Mouse (Mus musculus) liver, embryonic 14.5 days (tissue): ENCODE data around the gene Cops8. TPM values are rescaled to one million over a fixed set of nuclear protein-coding genes. Genes with fewer than 3 reads are reported as not detected.
A peak's percentile ranks its signal among the peaks of the same experiment; 100 is the strongest.

Source experiments
- ATAC-seq: fragments of 200-750 bp; cut with Nextera tagmentation; 2 replicates; pipeline ENCODE4 v1.8.0; 2017; ENCODE audit warnings: moderate number of reproducible peaks, mild to moderate bottlenecking, moderate library complexity; ENCODE audit not compliant: insufficient read depth
- DNase-seq, 3 experiments: peaks; one replicate each; pipeline ENCODE4 v3.0.0-alpha.2; 2012 to 2013; ENCODE audit warnings: low read depth in 3 of 3, low spot score in 3 of 3
- H3K27ac ChIP-seq: fragments of 300-500 bp; sonication (generic); 2 replicates; pipeline ENCODE4 v1.5.1; 2014; ENCODE audit warnings: moderate library complexity, mild to moderate bottlenecking, control low read depth, inconsistent platforms
- H3K27me3 ChIP-seq: fragments of 300-500 bp; sonication (generic); 2 replicates; pipeline ENCODE4 v1.6.1; 2014; ENCODE audit warnings: mild to moderate bottlenecking, low read length, moderate library complexity; ENCODE audit not compliant: control insufficient read depth, insufficient read depth
- H3K36me3 ChIP-seq: fragments of 300-500 bp; sonication (generic); replicated peaks from 2 replicates; pipeline ENCODE4 v1.6.1; 2014; ENCODE audit warnings: low read depth; ENCODE audit not compliant: control insufficient read depth, insufficient read depth
- H3K4me1 ChIP-seq, 2 experiments: fragments of 200-500 bp in 1 of 2; fragments of 300-500 bp in 1 of 2; sonication (generic) in 1 of 2; replicated peaks; 2 replicates each; pipeline ENCODE4 v1.6.1; 2012 to 2014; ENCODE audit warnings: antibody characterized with exemption in 1 of 2, inconsistent platforms in 1 of 2, low read length in 1 of 2; ENCODE audit not compliant: control insufficient read depth in 2 of 2, insufficient read depth in 2 of 2
- H3K4me2 ChIP-seq: fragments of 300-500 bp; sonication (generic); 2 replicates; pipeline ENCODE4 v1.6.1; 2014; ENCODE audit warnings: low read depth, mild to moderate bottlenecking, control low read depth, moderate library complexity
- H3K4me3 ChIP-seq, 2 experiments: fragments of 200-500 bp in 1 of 2; fragments of 300-500 bp in 1 of 2; sonication (generic) in 1 of 2; 2 replicates each; pipeline ENCODE4 v1.5.1; 2012 to 2014; ENCODE audit warnings: low read depth in 2 of 2, low read length in 2 of 2, mild to moderate bottlenecking in 2 of 2, control low read depth in 1 of 2, inconsistent platforms in 1 of 2, moderate library complexity in 1 of 2; ENCODE audit not compliant: insufficient read depth in 1 of 2
- H3K9ac ChIP-seq: fragments of 300-500 bp; sonication (generic); replicated peaks from 2 replicates; pipeline ENCODE4 v1.6.1; 2014; ENCODE audit warnings: mild to moderate bottlenecking, control low read depth, moderate library complexity
- H3K9me3 ChIP-seq: fragments of 300-500 bp; sonication (generic); 2 replicates; pipeline ENCODE4 v1.6.1; 2016; ENCODE audit warnings: low read length, mixed read lengths; ENCODE audit not compliant: control insufficient read depth
- CTCF ChIP-seq: IDR thresholded peaks from 2 replicates; pipeline ENCODE4 v1.5.1; 2016; ENCODE audit warnings: antibody characterized with exemption, low read depth, control low read depth
- EP300 ChIP-seq: IDR thresholded peaks from 2 replicates; pipeline ENCODE4 v1.6.1; 2016; ENCODE audit warnings: antibody characterized with exemption, low read depth
- WGBS: fragments of 180-500 bp; shearing (Covaris S2); extraction: QIAGEN DNeasy Blood & Tissue Kit; methylation state at CpG from one replicate; pipeline ENCODE4 v1.1.7; 2014; ENCODE audit not compliant: insufficient replicate concordance; 5-methylcytosine and 5-hydroxymethylcytosine counted together
- polyA plus RNA-seq, 2 experiments: library from polyadenylated mRNA; depleted of rRNA in 1 of 2; stranded (reverse) in 1 of 2; unstranded in 1 of 2; fragments of >200 nt; fragmentation: Nextera tagmentation in 1 of 2; extraction: Ambion mirVana in 1 of 2; gene quantifications; 2 replicates each; pipeline versions ENCODE4 v1.2.1 to v1.2.3; 2012 to 2014

The Cops8 gene
- polyA plus RNA-seq, 2 experiments: 30.3 to 40.3 TPM

DNA sequence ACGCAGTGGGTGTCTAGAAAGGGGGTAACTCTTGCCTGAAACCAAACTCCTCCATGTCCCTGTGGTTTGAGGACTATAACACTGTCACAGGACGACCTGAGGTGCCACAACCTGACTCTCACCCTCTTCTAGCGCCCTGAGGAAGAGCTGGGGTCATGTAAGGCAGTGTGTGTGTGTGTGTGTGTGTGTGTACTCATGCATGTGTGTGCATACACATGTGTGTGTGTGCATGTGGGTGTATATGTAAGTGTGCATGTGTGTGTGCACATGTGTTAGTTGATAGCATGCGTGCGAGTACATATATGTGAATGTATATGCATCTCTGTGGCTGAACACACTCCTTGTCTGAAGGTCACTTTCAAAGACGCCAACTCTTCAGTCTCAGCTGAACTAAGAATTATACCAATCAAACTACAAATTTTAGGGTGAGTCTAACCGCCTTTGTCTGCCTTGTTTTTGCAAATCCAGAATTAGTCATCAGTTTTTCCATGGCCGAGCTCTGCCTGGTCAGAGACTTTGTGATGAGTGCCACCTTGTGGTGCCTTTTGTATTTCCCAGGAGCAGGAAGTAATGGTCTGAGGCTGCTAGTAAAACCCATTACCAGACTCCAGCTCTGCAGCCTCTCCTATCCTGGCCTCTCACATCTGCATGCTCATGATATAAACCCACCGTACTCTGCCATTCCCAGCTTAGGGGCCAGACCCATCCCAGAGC is 14.6 kb upstream of the Cops8 start:
- H3K9ac ChIP-seq: no peak overlapping the region
- peaks cover 0 to 6% of the 10 kb centered on the region in 2 experiments; a peak in 2 of 4 replicates for H3K4me1 ChIP-seq
- H3K4me2 ChIP-seq: no peak overlapping the region
- H3K36me3 ChIP-seq: no peaks in the 10 kb centered on the region
- no peaks in the 10 kb centered on the region for H3K9me3 ChIP-seq
- H3K27me3 ChIP-seq: no peaks in the 10 kb centered on the region
- no peak for TF ChIP-seq EP300
- peak; percentile 55 for TF ChIP-seq CTCF
- no peak overlapping the region for H3K4me3 ChIP-seq
- ATAC-seq: no peak
- WGBS: 46% methylated on average over 9 of the region's 9 CpGs
- peak in 2 of 3 experiments; percentile 13 to 33 for DNase-seq
- H3K27ac ChIP-seq: no peak overlapping the region

DNA sequence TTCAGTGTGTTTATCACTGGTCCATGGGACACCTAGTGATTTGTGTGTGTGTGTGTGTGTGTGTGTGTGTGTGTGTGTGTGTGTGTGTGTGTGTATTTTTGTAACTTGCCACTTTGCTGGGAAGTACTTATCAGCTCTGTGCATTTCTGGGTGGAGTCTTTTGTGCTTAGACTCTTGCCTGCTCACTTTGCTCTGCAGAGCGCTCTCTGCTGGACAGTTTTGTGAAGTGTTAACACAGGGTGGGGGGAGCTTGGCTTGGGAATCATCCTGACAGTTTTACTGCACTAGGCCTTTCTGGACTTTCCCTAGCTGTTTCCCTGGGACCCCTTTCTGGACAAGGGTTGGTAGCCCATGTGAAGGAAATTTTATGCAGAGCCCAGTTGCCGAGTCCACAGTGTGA is 12.0 kb upstream of the Cops8 start:
- no peaks in the 10 kb centered on the region for H3K27me3 ChIP-seq
- H3K36me3 ChIP-seq: no peaks in the 10 kb centered on the region
- DNase-seq: peak in 2 of 3 experiments; percentile 17 to 27
- no peak; the same call in 1 of the 2 replicates for ATAC-seq
- H3K9me3 ChIP-seq: no peaks in the 10 kb centered on the region
- no peak overlapping the region for H3K4me2 ChIP-seq
- peaks cover 0 to 6% of the 10 kb centered on the region in 2 experiments; a peak in 2 of 4 replicates for H3K4me1 ChIP-seq
- no peak overlapping the region for H3K4me3 ChIP-seq
- no peak overlapping the region for H3K27ac ChIP-seq
- TF ChIP-seq EP300 (no peak), CTCF (peak; percentile 64)
- no peak overlapping the region for H3K9ac ChIP-seq
- 41% methylated on average over 2 of the region's 2 CpGs for WGBS

DNA sequence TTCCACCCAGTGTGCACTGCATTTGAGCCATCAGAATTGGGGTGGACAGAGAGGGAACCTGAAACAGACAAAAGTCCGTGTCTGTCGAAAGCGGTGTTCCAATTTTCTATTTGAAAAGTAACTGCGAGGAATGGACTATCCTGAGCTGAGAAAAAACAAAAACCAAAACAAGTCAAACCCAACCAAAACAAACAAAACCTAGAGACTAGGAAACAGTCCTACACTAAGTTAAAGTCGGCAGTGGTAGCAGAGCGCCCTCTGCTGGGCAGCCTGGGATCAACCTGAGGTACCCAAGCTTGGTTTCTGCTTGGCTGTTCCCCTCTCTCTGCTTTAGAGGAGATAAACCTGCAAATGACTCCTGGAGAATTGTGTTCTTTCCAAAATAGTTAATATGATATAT is 10.0 kb upstream of the Cops8 start:
- peak; percentile 90 for TF ChIP-seq CTCF
- no peak for TF ChIP-seq EP300
- H3K9me3 ChIP-seq: no peaks in the 10 kb centered on the region
- DNase-seq (peak in 2 of 3 experiments; percentile 16 to 23), ATAC-seq (no peak)
- no peak overlapping the region for H3K27ac ChIP-seq
- no peak overlapping the region for H3K4me2 ChIP-seq
- H3K36me3 ChIP-seq: no peaks in the 10 kb centered on the region
- H3K4me3 ChIP-seq: no peak overlapping the region
- no peaks in the 10 kb centered on the region for H3K27me3 ChIP-seq
- peaks cover 0 to 6% of the 10 kb centered on the region in 2 experiments; a peak in 2 of 4 replicates for H3K4me1 ChIP-seq
- WGBS: 13% methylated on average over 6 of the region's 6 CpGs
- no peak overlapping the region for H3K9ac ChIP-seq

DNA sequence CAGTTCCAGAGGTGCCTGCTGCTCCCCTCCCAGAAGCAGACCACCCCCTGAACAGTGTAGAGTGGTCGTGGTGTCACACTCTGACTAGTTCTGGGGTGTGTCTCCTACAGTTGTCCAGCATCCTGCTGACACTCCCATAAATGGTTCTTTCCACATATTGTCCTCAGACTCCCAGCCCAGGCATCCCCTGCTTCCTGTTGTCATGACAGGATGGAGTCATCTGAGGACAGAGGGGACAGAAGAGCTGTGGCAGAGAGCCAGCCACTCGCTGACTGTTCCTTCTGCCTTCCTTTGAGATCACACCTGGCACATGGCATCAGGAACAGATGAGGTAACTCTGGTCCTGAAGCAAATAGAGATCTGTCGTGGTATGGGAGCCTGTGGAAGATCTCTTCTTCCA is 3.6 kb upstream of the Cops8 start:
- TF ChIP-seq EP300 (no peak), CTCF (no peak)
- no peaks in the 10 kb centered on the region for H3K9me3 ChIP-seq
- no peak for ATAC-seq
- no peak overlapping the region for H3K4me2 ChIP-seq
- H3K4me3 ChIP-seq: no peak overlapping the region
- peaks cover 0 to 3% of the 10 kb centered on the region in 2 experiments; a peak in 2 of 4 replicates for H3K4me1 ChIP-seq
- WGBS: 12% methylated on average over 3 of the region's 3 CpGs
- H3K9ac ChIP-seq: no peak overlapping the region
- DNase-seq: no peak
- no peak overlapping the region for H3K27ac ChIP-seq
- H3K27me3 ChIP-seq: no peaks in the 10 kb centered on the region
- H3K36me3 ChIP-seq: no peaks in the 10 kb centered on the region

DNA sequence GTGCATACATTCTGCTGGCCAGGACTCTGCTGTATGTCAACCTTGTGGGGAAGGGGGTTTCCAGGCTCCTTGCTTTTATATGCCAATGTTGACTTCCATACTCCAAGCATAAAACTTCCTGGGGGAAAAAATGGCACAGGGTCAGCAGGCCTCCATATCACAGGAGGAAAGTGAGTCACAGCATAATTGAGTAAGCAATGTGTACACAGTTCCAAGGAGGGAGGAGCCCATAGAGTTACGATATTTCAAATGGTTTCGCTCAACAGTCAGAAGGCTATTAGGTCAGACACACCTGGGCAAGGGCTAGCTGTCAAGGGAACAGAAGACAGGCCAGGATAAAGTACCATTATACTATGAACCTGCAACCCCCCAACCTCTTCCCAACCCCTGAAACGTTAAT is 1.7 kb upstream of the Cops8 start:
- Histone ChIP-seq H3K36me3 (peaks cover 5% of the 10 kb centered on the region), H3K27ac (no peak overlapping the region), H3K4me1 (peaks cover 0 to 4% of the 10 kb centered on the region in 2 experiments; a peak in 2 of 4 replicates), H3K27me3 (no peaks in the 10 kb centered on the region), H3K4me2 (no peak overlapping the region), H3K4me3 (no peak overlapping the region), H3K9me3 (no peaks in the 10 kb centered on the region), H3K9ac (no peak overlapping the region)
- no peak for TF ChIP-seq CTCF
- TF ChIP-seq EP300: no peak
- 65% methylated on average over 3 of the region's 3 CpGs for WGBS
- ATAC-seq (no peak), DNase-seq (no peak)
